Mouse (Mus musculus) erythroblast, embryonic 14.5 days (primary cell): ENCODE measurements around the gene Ttc7.

Experiments used
- GATA1 ChIP-seq: IDR thresholded peaks from 2 replicates; pipeline ENCODE4 v1.6.1; 2012; ENCODE audit warnings: low read length, inconsistent platforms, mixed read lengths
- TAL1 ChIP-seq: IDR thresholded peaks from 3 replicates; pipeline ENCODE4 v1.6.1; 2012; ENCODE audit warnings: low read length, inconsistent platforms, mixed read lengths

GRCm38 (mm10) chr17:87329144-87329700 is 46.5 kb downstream of the Ttc7 start:
- TF ChIP-seq TAL1, result no peak
- no peak for TF ChIP-seq GATA1
